Mouse (Mus musculus) ovary, adult 18-20 months (tissue): ENCODE results near the gene Nt5e.

ENCODE experiments used
- DNase-seq: peaks from one replicate; pipeline ENCODE4 v3.0.0; 2022; ENCODE audit warnings: low spot score, mixed read lengths

Gene Nt5e

GRCm38 (mm10) chr9:88388826-88389225 is 61.8 kb downstream of the Nt5e start:
- no peak for DNase-seq

DNA sequence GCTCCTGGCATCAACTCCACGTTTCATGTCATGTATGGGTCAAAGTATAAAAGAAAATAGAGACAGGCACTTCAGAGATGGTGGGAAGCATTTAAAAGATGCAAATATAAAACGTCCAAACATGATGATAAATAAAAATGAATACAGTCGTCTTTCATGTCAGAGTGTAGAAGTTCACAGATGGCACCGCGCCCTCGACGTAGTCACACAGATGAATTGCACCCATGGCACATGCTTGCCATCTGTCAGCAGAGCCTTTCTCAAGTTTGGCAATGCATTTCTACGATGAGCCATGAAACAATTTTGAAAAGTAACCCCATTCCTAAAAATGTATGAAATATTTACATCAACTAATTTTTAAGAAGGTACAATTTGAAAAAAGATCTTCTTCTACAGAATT is 67.9 kb downstream of the Nt5e start:
- DNase-seq, result no peak

GRCm38 (mm10) chr9:88398461-88398860 is 71.5 kb downstream of the Nt5e start:
- DNase-seq, result no peak

DNA sequence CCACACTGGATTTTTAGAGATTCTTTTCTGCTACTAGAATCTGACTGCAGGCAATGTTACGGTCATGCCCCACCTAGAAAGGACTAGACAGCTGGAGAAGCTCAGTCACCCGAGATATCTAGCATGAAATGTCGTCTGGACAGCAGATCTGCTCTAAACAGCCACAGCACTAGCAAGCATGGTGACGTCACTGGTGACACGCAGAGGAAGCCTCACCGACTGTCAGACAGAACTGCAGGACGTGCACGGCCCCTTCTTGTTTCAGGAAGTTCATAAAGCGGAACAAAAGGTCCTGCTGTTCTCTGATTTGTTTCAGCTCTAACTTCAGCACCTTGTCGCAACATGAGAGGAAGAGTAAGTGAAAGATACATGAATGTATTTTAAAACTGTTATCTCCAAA is 77.1 kb downstream of the Nt5e start:
- no peak for DNase-seq

GRCm38 (mm10) chr9:88404515-88404914 is 77.5 kb downstream of the Nt5e start:
- DNase-seq, result no peak

- no peak for DNase-seq
Observed at GRCm38 (mm10) chr9:88409978-88410377, 83.0 kb downstream of the Nt5e start.

DNA sequence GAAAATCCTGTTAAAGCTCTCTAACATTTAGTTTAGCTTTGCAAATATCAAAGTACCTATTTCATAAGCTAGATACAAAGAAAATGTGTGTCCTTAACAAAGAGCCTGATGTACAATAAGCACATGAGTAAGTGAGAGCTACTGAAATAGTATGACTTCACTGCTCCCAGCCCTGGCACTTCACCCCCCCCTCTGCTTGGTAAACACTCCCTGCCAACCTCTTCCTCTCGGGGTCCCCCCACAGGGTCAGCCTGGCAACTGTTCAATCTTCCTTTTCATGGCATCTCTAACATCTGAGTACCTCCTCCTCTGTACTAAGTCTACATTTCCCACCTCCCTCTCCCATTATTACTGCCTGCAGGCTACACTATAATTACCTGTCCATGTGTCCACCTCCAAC is 89.8 kb downstream of the Nt5e start:
- DNase-seq, result no peak
